Mouse (Mus musculus): Measurements from ENCODE around the gene Cd164. TPM values are rescaled to one million over a fixed set of nuclear protein-coding genes. Genes with fewer than 3 reads are reported as not detected.
A peak's percentile ranks its signal among the peaks of the same experiment; 100 is the strongest.
"Not testable (repeated sequence)": the region's sequence is repeated elsewhere in the genome, so short reads cannot be mapped to it uniquely, and the experiment has no call there.

The Cd164 gene
- polyA plus RNA-seq, 1 experiment from 2014 or later: 184 TPM

- not testable (repeated sequence) for H3K9ac ChIP-seq; H3K9me3 ChIP-seq; H3K4me1 ChIP-seq; ATAC-seq (ENCODE audit: low FRiP score, low read depth); H3K4me3 ChIP-seq; H3K4me2 ChIP-seq (replicated peaks); H3K36me3 ChIP-seq; H3K27me3 ChIP-seq; H3K27ac ChIP-seq
- WGBS: 2% methylated on average over 3 of the region's 3 CpGs
These were observed 13.8 kb upstream of the Cd164 start for GRCm38 (mm10) chr10:41505446-41505845.

- WGBS: 36% methylated on average over 2 of the region's 2 CpGs
- no peaks in the 10 kb centered on the region for H3K4me1 ChIP-seq
- H3K9ac ChIP-seq: no peak overlapping the region
These were observed 10.1 kb upstream of the Cd164 start for GRCm38 (mm10) chr10:41509160-41509559.

GRCm38 (mm10) chr10:41514301-41514700 lies 4.9 kb upstream of the Cd164 start:
- Histone ChIP-seq H3K9me3 (no peaks in the 10 kb centered on the region), H3K27ac (no peak overlapping the region), H3K9ac (no peak overlapping the region), H3K36me3 (no peaks in the 10 kb centered on the region), H3K4me1 (no peaks in the 10 kb centered on the region), H3K4me2 (replicated peaks) (no peak overlapping the region), H3K4me3 (no peak overlapping the region), H3K27me3 (no peaks in the 10 kb centered on the region)
- no peak for ATAC-seq (ENCODE audit: low FRiP score, low read depth)
- WGBS: 72% methylated on average over 4 of the region's 4 CpGs

More at GRCm38 (mm10) chr10:41509160-41509559, 10.1 kb upstream of the Cd164 start:
- no peak overlapping the region for H3K27ac ChIP-seq
- ATAC-seq (ENCODE audit: low FRiP score, low read depth): no peak
- no peaks in the 10 kb centered on the region for H3K9me3 ChIP-seq
- no peak overlapping the region for H3K4me2 ChIP-seq (replicated peaks)
- no peaks in the 10 kb centered on the region for H3K36me3 ChIP-seq
- no peak overlapping the region for H3K4me3 ChIP-seq
- H3K27me3 ChIP-seq: no peaks in the 10 kb centered on the region

DNA sequence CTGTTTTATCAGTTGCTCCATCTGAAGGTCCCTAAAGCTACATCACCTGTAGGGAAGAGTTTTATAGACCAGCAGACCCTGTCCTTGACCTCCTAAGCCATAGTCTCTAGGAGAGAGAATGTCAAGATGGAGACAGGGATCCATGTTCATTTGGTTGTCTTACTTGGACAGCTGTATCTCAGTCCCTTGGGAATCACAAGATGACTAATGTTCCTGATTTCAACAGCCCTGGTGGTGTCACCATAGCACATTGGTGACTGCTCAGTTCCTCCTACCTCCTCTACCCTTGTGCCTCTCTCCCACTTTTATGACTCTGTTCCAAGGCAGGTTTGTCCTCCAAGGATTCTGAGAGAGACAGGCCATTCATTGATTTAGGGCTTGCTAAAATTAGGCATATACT lies 4.3 kb upstream of the Cd164 start:
- ATAC-seq (ENCODE audit: low FRiP score, low read depth): no peak
- Histone ChIP-seq H3K9ac (no peak overlapping the region), H3K36me3 (no peaks in the 10 kb centered on the region), H3K4me3 (no peak overlapping the region), H3K4me1 (no peaks in the 10 kb centered on the region), H3K27me3 (no peaks in the 10 kb centered on the region), H3K9me3 (no peaks in the 10 kb centered on the region), H3K27ac (no peak overlapping the region), H3K4me2 (replicated peaks) (no peak overlapping the region)

GRCm38 (mm10) chr10:41518508-41518980 lies 670 bp upstream of the Cd164 start:
- peak overlapping the region; percentile 94 for H3K27ac ChIP-seq
- H3K4me1 ChIP-seq: peaks cover 25% of the 10 kb centered on the region
- WGBS: under 1% methylated on average over 23 of the region's 23 CpGs
- peak overlapping the region; percentile 93 for H3K9ac ChIP-seq
- peak overlapping the region; percentile 82 for H3K4me2 ChIP-seq (replicated peaks)
- peaks cover 6% of the 10 kb centered on the region; the same call in 1 of the 2 replicates for H3K36me3 ChIP-seq
- H3K4me3 ChIP-seq: peak overlapping the region; percentile 93
- peak; percentile 55 for ATAC-seq (ENCODE audit: low FRiP score, low read depth)
- H3K27me3 ChIP-seq: no peaks in the 10 kb centered on the region
- H3K9me3 ChIP-seq: no peaks in the 10 kb centered on the region

DNA sequence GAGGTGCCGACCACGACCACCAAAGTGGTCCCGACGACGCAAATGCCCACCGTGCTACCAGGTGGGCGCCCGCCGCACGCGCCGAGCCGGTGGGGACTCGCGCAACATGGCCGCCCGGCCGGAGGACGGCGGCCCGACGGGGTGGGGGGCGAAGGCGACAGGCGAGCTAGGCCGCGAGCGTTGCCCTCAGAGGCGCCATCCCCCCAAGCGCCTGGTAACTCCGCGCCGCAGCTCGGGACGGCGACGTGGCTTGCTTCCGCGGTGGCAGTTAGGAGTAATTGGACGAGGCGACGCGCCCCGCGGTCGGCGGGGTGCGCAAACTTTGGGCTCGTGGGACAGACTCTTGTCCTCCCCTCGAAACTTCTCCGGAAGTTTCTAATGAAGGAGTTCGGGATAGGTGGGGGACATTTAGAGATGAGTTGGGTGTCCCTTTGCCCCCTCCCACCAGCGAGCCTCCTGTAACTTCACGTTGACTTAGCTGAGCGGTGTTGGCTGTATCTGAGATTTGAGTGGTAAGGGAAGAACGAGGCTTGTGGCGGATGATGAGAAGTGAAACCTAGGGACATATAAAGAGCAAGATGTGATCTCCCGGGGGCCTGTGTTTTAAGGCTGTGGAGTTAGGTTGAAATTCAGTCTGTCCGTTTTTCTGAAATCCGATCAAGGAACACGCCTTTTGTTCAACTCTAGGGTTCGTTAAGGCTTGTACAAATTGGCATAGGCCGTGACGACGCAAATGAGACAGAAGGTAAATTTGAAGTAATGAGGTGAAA lies 611 bp downstream of the Cd164 start:
- peak; percentile 60 for ATAC-seq (ENCODE audit: low FRiP score, low read depth)
- no peaks in the 10 kb centered on the region for H3K9me3 ChIP-seq
- peak overlapping the region; percentile 94 for H3K27ac ChIP-seq
- peak overlapping the region; percentile 93 for H3K4me3 ChIP-seq
- no peaks in the 10 kb centered on the region for H3K27me3 ChIP-seq
- peak overlapping the region; percentile 93 for H3K9ac ChIP-seq
- peak overlapping the region; percentile 82 for H3K4me2 ChIP-seq (replicated peaks)
- under 1% methylated on average over 65 of the region's 65 CpGs for WGBS
- peaks cover 25% of the 10 kb centered on the region for H3K4me1 ChIP-seq
- peaks cover 17% of the 10 kb centered on the region for H3K36me3 ChIP-seq

DNA sequence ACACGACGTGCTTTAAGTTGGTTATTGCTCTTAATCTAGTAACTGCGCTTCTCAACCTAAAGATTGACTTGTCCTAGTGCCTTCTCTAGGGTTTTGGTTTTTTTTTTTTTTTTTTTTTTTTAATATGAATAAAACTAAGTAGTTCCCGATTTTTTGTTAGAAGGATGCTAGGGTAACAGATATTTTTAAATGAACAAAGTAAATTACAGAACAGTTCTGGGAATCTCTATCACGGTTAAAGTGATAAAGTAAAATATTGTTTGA lies 1.1 kb downstream of the Cd164 start:
- H3K9me3 ChIP-seq: no peaks in the 10 kb centered on the region
- WGBS: 6% methylated on average over 5 of the region's 5 CpGs
- H3K27ac ChIP-seq: no peak overlapping the region
- peak overlapping the region; percentile 93 for H3K9ac ChIP-seq
- H3K4me3 ChIP-seq: peak overlapping the region; percentile 93
- ATAC-seq (ENCODE audit: low FRiP score, low read depth): no peak
- H3K27me3 ChIP-seq: no peaks in the 10 kb centered on the region
- H3K4me2 ChIP-seq (replicated peaks): peak overlapping the region; percentile 82
- H3K4me1 ChIP-seq: peaks cover 25% of the 10 kb centered on the region
- H3K36me3 ChIP-seq: peaks cover 19% of the 10 kb centered on the region

DNA sequence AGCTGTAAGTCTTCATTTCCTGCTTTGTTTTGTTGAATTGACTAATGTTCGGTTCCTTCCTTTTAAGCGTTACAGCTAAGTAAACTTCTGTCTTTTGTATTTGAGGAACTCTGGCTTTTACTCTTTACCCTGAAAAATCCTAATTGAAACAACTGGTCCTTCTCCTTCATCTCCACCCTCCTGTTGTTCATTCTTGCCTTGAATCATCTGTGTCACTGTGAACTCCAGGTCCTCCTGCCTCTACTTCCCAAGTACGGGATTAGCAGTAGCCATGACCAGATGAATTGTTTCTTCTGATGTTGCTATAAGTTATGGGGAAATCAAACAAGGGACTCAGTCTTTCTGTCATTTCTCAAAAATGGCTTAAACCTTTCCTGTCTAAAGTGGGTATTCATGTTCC lies 4.2 kb downstream of the Cd164 start:
- Histone ChIP-seq H3K9ac (no peak overlapping the region), H3K4me1 (peaks cover 25% of the 10 kb centered on the region), H3K4me3 (no peak overlapping the region), H3K4me2 (replicated peaks) (0 out of 2 replicates have a peak overlapping the region, but pooled peaks have one; percentile 25), H3K36me3 (peaks cover 36% of the 10 kb centered on the region), H3K27ac (no peak overlapping the region), H3K9me3 (no peaks in the 10 kb centered on the region), H3K27me3 (no peaks in the 10 kb centered on the region)
- ATAC-seq (ENCODE audit: low FRiP score, low read depth): no peak
- WGBS: 70% methylated on average over 3 of the region's 3 CpGs

GRCm38 (mm10) chr10:41525696-41526095 lies 6.5 kb downstream of the Cd164 start:
- Histone ChIP-seq H3K27ac (no peak overlapping the region), H3K4me1 (peaks cover 24% of the 10 kb centered on the region), H3K36me3 (peaks cover 57% of the 10 kb centered on the region), H3K9ac (no peak overlapping the region), H3K9me3 (no peaks in the 10 kb centered on the region), H3K27me3 (no peaks in the 10 kb centered on the region), H3K4me2 (replicated peaks) (no peak overlapping the region), H3K4me3 (no peak overlapping the region)
- WGBS: 80% methylated on average over 1 of the region's 1 CpGs
- ATAC-seq (ENCODE audit: low FRiP score, low read depth): no peak

GRCm38 (mm10) chr10:41529972-41530371 lies 10.8 kb downstream of the Cd164 start:
- Histone ChIP-seq H3K9ac (no peak overlapping the region), H3K4me2 (replicated peaks) (no peak overlapping the region), H3K4me3 (no peak overlapping the region), H3K27ac (no peak overlapping the region), H3K4me1 (no peaks in the 10 kb centered on the region), H3K9me3 (no peaks in the 10 kb centered on the region), H3K27me3 (no peaks in the 10 kb centered on the region), H3K36me3 (peaks cover 74% of the 10 kb centered on the region)
- WGBS: 83% methylated on average over 5 of the region's 5 CpGs
- no peak for ATAC-seq (ENCODE audit: low FRiP score, low read depth)

DNA sequence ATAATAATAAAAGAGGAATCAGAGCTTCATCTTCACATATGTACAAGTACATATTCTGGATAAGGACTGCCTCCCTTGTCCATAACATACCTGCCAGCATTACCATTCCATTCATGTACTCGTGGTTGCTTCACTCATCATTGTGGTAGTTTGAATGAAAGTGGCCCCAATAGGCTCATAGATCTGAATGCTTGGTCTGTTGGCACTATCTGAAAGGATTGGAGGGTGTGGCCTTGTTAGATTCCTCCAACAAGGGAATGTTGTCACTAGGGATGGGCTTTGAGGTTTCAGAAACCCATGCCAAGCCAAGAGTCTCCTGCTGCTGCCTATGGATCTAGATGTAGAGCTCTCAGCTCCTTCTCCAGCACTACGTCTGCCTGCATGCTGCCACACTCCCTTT lies 16.8 kb downstream of the Cd164 start:
- Histone ChIP-seq H3K36me3 (peaks cover 70% of the 10 kb centered on the region), H3K9me3 (no peaks in the 10 kb centered on the region)
- 92% methylated on average over 2 of the region's 2 CpGs for WGBS

DNA sequence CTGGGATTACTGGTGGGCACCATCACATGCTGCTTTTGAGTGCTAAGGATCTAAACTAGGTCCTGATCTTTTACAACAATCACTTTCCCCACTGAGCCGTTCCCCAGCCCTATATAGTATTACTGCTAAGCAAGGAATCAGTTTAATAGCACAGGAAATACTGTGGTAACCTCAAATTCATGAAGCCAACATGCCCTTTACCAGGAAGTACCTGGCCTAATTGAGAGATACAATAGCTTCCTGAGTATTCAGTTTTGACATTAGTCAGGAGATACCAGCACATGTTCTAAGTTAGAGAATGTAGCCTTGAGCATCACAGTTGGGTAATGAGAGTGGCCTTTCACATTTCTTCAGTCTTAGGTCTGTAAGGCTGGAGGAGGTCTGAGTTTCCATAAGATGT lies 17.5 kb downstream of the Cd164 start:
- Histone ChIP-seq H3K27me3 (no peaks in the 10 kb centered on the region), H3K4me3 (no peak overlapping the region), H3K9me3 (no peaks in the 10 kb centered on the region), H3K9ac (no peak overlapping the region), H3K27ac (no peak overlapping the region), H3K4me1 (no peaks in the 10 kb centered on the region), H3K36me3 (peaks cover 64% of the 10 kb centered on the region), H3K4me2 (replicated peaks) (no peak overlapping the region)
- WGBS: 89% methylated on average over 1 of the region's 1 CpGs
- ATAC-seq (ENCODE audit: low FRiP score, low read depth): no peak

More for the DNA sequence above, 16.8 kb downstream of the Cd164 start:
- no peaks in the 10 kb centered on the region for H3K4me1 ChIP-seq
- H3K27ac ChIP-seq: no peak overlapping the region
- no peak for ATAC-seq (ENCODE audit: low FRiP score, low read depth)
- H3K9ac ChIP-seq: no peak overlapping the region
- no peak overlapping the region for H3K4me3 ChIP-seq
- H3K27me3 ChIP-seq: no peaks in the 10 kb centered on the region
- no peak overlapping the region for H3K4me2 ChIP-seq (replicated peaks)

Measured in limb, embryonic 13.5 days (tissue).